Mouse (Mus musculus) thymus, postnatal 10 days (tissue): ENCODE results near the gene Ano10.
"Not testable (repeated sequence)": the region's sequence is repeated elsewhere in the genome, so short reads cannot be mapped to it uniquely, and the experiment has no call there.

Experiments used
- DNase-seq, 2 experiments: peaks; one replicate each; pipeline ENCODE4 v3.0.0; 2021; ENCODE audit warnings: low spot score in 2 of 2

Ano10 gene

GRCm38 (mm10) chr9:122294242-122294881 is at the start of gene Ano10:
TSS of gene Ano10 (minus strand) at chr9:122294423.
- peak; percentile 95 to 97 for DNase-seq

- no peak for DNase-seq
Observed at GRCm38 (mm10) chr9:122343399-122343798, 49.2 kb upstream of the Ano10 start.

GRCm38 (mm10) chr9:122339972-122340371 is 45.7 kb upstream of the Ano10 start:
- DNase-seq = no peak

GRCm38 (mm10) chr9:122337510-122337931 is 43.3 kb upstream of the Ano10 start:
- no peak for DNase-seq

- DNase-seq = no peak
Observed at GRCm38 (mm10) chr9:122336677-122337076, 42.5 kb upstream of the Ano10 start.

- DNase-seq = no peak
Observed at GRCm38 (mm10) chr9:122328199-122328598, 34.0 kb upstream of the Ano10 start.

GRCm38 (mm10) chr9:122325996-122326395 is 31.8 kb upstream of the Ano10 start:
- DNase-seq = no peak

GRCm38 (mm10) chr9:122322356-122322755 is 28.1 kb upstream of the Ano10 start:
- DNase-seq = no peak

- no peak for DNase-seq
Observed at GRCm38 (mm10) chr9:122320626-122321025, 26.4 kb upstream of the Ano10 start.

GRCm38 (mm10) chr9:122316562-122316961 is 22.3 kb upstream of the Ano10 start:
- DNase-seq = no peak

- DNase-seq = no peak
Observed at GRCm38 (mm10) chr9:122315501-122315900, 21.3 kb upstream of the Ano10 start.

- no peak for DNase-seq
Observed at GRCm38 (mm10) chr9:122314942-122315341, 20.7 kb upstream of the Ano10 start.

GRCm38 (mm10) chr9:122314386-122314785 is 20.2 kb upstream of the Ano10 start:
- no peak for DNase-seq

GRCm38 (mm10) chr9:122313128-122313527 is 18.9 kb upstream of the Ano10 start:
- not testable (repeated sequence) for DNase-seq

GRCm38 (mm10) chr9:122312296-122312990 is 18.2 kb upstream of the Ano10 start:
- no peak for DNase-seq

- DNase-seq = no peak
Observed at GRCm38 (mm10) chr9:122311051-122311760, 17.0 kb upstream of the Ano10 start.

GRCm38 (mm10) chr9:122310613-122311049 is 16.4 kb upstream of the Ano10 start:
- peak; percentile 63 to 87 for DNase-seq

GRCm38 (mm10) chr9:122309013-122309980 is 15.1 kb upstream of the Ano10 start:
- DNase-seq = no peak

GRCm38 (mm10) chr9:122305302-122305701 is 11.1 kb upstream of the Ano10 start:
- DNase-seq = no peak

- no peak for DNase-seq
Observed at GRCm38 (mm10) chr9:122296169-122296568, 1.9 kb upstream of the Ano10 start.

- no peak for DNase-seq
Observed at GRCm38 (mm10) chr9:122295396-122295795, 1.2 kb upstream of the Ano10 start.

- no peak for DNase-seq
Observed at GRCm38 (mm10) chr9:122293865-122294241, 370 bp downstream of the Ano10 start.
